Mouse (Mus musculus) MEL (cell line): Measurements from ENCODE around the gene Pygm.

Source experiments
- CHD1 ChIP-seq: IDR thresholded peaks from 2 replicates; pipeline ENCODE4 v1.6.1; 2012; ENCODE audit warnings: low read depth, mild to moderate bottlenecking, inconsistent platforms, low read length, improper control_type of control experiment
- E2F4 ChIP-seq: IDR thresholded peaks from 2 replicates; pipeline ENCODE4 v1.6.1; 2011; ENCODE audit warnings: low read depth, low read length, improper control_type of control experiment, borderline replicate concordance
- GATA1 ChIP-seq: IDR thresholded peaks from 2 replicates; pipeline ENCODE4 v1.6.1; 2011; ENCODE audit warnings: low read depth, low read length, improper control_type of control experiment
- JUND ChIP-seq: IDR thresholded peaks from 2 replicates; pipeline ENCODE4 v1.6.1; 2011; ENCODE audit warnings: low read depth, mild to moderate bottlenecking, improper control_type of control experiment, low read length
- TBP ChIP-seq: IDR thresholded peaks from 2 replicates; pipeline ENCODE4 v1.8.0; 2011; ENCODE audit warnings: low read depth, low read length, improper control_type of control experiment
- USF1 ChIP-seq: IDR thresholded peaks from 2 replicates; pipeline ENCODE4 v1.6.1; 2014; ENCODE audit warnings: low read depth, mild to moderate bottlenecking, inconsistent platforms, low read length, improper control_type of control experiment, moderate library complexity
- USF2 ChIP-seq, 2 experiments: IDR thresholded peaks; 2 replicates each; pipeline ENCODE4 v1.6.1; 2011 to 2012; ENCODE audit warnings: improper control_type of control experiment in 2 of 2, low read length in 2 of 2, borderline replicate concordance in 1 of 2, inconsistent platforms in 1 of 2, low read depth in 1 of 2, mild to moderate bottlenecking in 1 of 2; ENCODE audit not compliant: insufficient read depth in 1 of 2
- ZMIZ1 ChIP-seq: IDR thresholded peaks from 2 replicates; pipeline ENCODE4 v1.6.1; 2012; ENCODE audit warnings: low read depth, mild to moderate bottlenecking, inconsistent platforms, low read length, improper control_type of control experiment, moderate library complexity

GRCm38 (mm10) chr19:6352107-6352505, 32.1 kb upstream of the Pygm start:
- TF ChIP-seq E2F4 (no peak), USF1 (no peak), ZMIZ1 (no peak), TBP (no peak), JUND (no peak), USF2 (IDR thresholded peaks at IDR 0.05; ENCODE audit: borderline replicate concordance in 1 of 2, insufficient read depth in 1 of 2, low read depth in 1 of 2, low read length in 2 of 2) (no peak), CHD1 (no peak), GATA1 (no peak)
